Mouse (Mus musculus) liver, embryonic 14.5 days (tissue): ENCODE measurements around the gene Samd9l.

Experiments
- CTCF ChIP-seq: IDR thresholded peaks from 2 replicates; pipeline ENCODE4 v1.5.1; 2016; ENCODE audit warnings: antibody characterized with exemption, low read depth, control low read depth
- EP300 ChIP-seq: IDR thresholded peaks from 2 replicates; pipeline ENCODE4 v1.6.1; 2016; ENCODE audit warnings: antibody characterized with exemption, low read depth

GRCm38 (mm10) chr6:3376687-3377086 is 22.7 kb downstream of the Samd9l start:
- no peak for TF ChIP-seq CTCF
- TF ChIP-seq EP300 = no peak
